Mouse (Mus musculus) kidney, postnatal 14 days (tissue): ENCODE data around the gene Lif.

Source experiments
- DNase-seq: peaks from one replicate; pipeline ENCODE4 v3.0.0; 2022; ENCODE audit warnings: mixed read lengths

Lif gene

GRCm38 (mm10) chr11:4299191-4299590 is 41.8 kb downstream of the Lif start:
- peak; percentile 67 for DNase-seq

DNA sequence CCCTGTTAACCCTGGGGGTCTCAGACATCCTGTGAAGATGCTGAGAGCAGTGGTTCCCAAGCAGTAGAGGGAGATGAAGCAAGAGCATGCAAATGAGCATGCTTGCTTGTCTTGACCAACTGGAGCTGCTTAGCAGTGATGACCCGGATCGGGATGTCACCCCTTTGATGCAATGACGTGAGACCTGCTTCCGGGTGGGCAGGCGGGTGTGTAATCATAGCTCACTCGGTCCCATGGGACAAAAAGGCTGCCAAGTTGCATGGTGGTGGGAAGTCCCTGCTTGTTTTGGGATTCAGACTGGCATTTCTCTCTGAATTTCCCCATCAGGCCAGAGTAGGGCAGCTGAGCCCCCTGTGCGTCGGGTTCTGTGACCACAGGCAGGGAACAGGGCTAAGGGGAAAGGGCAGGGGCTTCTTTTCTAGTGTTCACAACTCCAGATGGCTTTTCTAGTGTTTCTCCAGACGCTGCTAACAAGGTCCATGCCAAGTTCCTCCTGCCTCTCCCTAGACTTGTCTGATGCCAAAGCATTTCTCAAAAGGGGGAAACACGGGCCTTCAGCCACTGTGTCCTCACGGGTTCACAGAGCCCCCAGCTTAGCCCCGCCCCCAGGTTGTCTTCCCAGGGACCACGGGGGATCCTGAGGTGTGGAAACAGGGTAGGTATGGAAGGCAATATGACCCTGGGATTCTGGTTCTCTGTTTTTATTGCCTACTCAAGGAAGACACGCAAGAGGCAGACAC is 42.5 kb downstream of the Lif start:
- peak; percentile 45 for DNase-seq

- DNase-seq = no peak
These were observed 43.3 kb downstream of the Lif start for GRCm38 (mm10) chr11:4300683-4301082.

DNA sequence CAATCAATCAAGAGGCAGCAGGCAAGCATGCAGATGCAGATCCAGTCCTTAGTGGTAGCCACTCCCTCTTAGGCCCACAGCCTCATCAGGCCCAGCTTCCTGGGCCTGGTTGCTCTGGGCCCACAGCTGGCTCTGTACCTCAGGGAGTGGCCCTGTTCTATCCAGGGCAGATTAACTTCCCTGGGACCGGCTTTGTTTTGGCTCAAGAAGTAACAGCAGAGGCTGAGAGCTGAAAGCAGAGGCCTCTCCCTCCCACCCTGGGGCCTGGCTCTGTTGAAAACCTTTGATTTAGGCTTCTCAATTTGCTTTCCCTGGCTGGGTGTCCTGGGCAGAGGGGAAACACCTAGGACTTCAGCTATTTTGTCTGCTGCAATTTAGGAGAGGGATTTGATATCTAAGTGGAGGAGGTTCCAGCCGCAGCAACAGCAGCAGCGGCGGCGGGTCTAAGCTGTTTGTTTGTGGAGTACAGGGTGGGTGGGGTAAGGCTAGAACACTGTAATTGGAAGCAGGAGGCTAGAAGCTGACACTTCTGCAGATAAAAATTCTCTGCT is 45.1 kb downstream of the Lif start:
- no peak for DNase-seq

GRCm38 (mm10) chr11:4303033-4303432 is 45.7 kb downstream of the Lif start:
- no peak for DNase-seq

DNA sequence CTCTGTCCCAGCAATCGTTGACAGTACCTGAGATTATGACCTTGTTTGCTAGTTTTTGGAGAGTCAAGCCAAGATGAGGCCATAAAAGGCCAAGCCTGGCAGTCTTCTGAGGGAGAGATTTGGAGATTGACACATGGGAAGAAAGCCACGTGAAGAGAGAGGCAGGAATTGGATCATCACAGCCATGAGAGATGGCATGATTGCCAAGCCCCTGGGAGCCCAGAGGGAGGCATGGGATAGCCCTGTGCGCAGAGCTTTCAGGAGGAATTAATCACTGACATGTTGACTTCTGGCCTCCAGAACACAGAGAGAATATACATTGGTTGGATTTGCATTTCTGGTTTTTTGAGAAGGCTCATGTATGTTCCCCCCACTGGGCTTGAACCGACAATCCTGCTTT is 46.8 kb downstream of the Lif start:
- DNase-seq = no peak

GRCm38 (mm10) chr11:4305090-4305489 is 47.7 kb downstream of the Lif start:
- DNase-seq = no peak

DNA sequence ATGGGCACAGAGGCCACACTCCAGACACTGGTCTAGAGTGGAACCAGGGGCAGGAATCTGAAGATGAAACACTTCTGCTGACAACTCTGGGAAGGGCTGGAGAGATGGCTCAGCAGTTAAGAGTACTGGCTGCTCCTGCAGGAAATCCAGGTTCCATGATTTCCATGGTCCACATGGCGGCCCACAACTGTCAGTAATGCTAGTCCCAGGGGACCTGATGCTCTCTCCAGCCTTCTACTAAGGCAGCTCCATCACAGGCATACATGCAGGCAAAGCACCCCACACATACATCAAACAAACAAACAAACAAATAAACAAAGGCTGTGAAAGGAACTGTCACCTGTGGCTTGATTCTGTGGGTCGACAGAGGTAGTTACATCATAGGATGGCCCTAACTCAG is 48.7 kb downstream of the Lif start:
- no peak for DNase-seq

DNA sequence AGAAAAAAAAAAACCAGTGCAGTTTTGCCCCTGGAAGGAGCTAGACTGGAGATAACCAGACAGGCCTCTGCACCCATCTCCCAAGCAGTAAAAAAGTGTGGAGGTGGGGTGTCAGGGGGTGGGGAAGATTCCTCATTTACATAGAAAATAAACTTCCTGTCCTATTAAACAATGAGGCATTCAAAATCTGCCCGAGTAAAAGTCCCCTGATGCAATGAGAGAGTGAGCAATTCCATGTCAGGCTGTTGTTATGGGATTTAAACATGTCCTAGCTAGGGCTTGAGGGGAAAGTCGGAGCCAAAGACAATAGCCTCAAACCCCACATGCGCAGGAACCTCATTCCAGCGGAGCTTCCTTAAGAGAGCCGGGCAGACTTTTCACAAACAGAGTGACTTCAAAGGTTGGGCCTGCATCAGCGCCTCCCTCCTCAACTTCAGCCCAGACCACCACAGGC is 50.7 kb downstream of the Lif start:
- no peak for DNase-seq

- DNase-seq = no peak
These were observed 51.4 kb downstream of the Lif start for GRCm38 (mm10) chr11:4308514-4309450.

- no peak for DNase-seq
These were observed 52.3 kb downstream of the Lif start for GRCm38 (mm10) chr11:4309613-4310012.

DNA sequence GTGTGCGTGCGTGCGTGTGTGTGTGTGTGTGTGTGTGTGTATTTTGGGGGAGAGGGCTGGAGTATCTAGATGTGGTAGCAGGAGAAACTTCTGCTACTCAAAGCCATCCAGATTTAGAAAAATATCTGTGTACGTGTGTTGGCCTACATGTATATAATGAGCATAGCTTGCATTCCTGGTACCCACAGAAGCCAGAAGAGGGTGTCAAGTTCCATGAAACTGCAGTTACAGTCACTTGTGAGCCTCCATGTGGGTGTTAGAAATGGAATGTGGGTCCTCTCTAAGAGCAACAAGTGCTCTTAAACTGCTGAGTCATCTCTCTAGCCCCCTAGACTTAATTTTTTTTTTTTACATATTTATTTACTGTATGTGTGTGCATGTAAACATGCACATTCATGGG is 53.0 kb downstream of the Lif start:
- DNase-seq = no peak

DNA sequence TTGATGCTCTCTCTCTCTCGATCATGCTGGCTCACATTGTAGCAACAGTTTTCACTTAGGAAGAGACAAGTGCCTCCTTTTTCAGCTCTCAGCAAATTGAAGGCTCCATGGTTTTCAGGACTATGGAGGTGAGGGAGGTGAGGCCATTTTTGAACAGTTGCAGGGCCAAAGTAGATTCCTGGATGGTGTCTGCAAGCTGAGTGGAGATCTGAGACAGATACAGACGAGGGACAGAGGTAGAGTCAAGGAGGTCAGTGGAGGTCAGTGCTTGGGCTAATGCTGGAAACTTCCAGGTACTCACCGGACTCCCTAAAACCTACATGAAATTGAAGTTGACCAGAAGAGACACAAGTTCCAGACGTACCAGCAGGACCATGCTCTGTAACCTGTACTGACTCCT is 54.8 kb downstream of the Lif start:
- DNase-seq = no peak

DNA sequence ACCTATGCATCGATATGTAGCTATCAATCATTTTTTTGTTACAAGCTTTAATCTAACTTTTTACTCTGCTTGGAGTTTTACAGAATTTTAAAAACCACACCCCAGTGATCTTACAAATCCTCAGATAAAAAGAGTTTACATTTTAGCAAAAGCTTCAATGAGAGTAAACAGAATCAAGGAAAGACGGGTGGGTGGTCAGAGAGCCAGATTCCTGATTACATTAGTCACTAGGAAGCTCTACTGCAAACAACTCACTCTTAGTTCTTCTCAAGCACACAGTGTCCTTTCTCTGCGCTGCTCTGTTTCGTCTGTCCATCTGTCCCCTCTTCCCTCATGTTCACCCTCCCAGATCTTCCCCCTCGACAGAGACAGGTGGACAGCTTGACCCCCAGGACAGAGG is 59.9 kb downstream of the Lif start:
- DNase-seq = no peak

GRCm38 (mm10) chr11:4318011-4318410 is 60.7 kb downstream of the Lif start:
- no peak for DNase-seq

GRCm38 (mm10) chr11:4319212-4319955 is 62.0 kb downstream of the Lif start:
- DNase-seq = no peak

GRCm38 (mm10) chr11:4320876-4321275 is 63.5 kb downstream of the Lif start:
- no peak for DNase-seq
